Mouse (Mus musculus) macrophage (primary cell): Measurements from ENCODE around the gene Dirc2. TPM values are rescaled to one million over a fixed set of nuclear protein-coding genes. Genes with fewer than 3 reads are reported as not detected.

Source experiments
- H3K27ac ChIP-seq: fragments of 350-480 bp; formaldehyde crosslinking; 2 replicates; pipeline ENCODE4 v1.9.0; 2021
- H3K36me3 ChIP-seq: fragments of 350-480 bp; formaldehyde crosslinking; 2 replicates; pipeline ENCODE4 v1.9.0; 2021; ENCODE audit errors: inconsistent target
- H3K4me3 ChIP-seq: fragments of 350-480 bp; formaldehyde crosslinking; 2 replicates; pipeline ENCODE4 v1.9.0; 2021; ENCODE audit errors: inconsistent target
- H3K79me2 ChIP-seq: fragments of 350-480 bp; formaldehyde crosslinking; 2 replicates; pipeline ENCODE4 v1.9.0; 2021; ENCODE audit errors: inconsistent target
- WGBS: methylation state at CpG from one replicate; pipeline ENCODE4 v1.1.7; 2026; ENCODE audit warnings: inconsistent platforms; ENCODE audit not compliant: missing documents; 5-methylcytosine and 5-hydroxymethylcytosine counted together
- polyA plus RNA-seq: library from polyadenylated mRNA; stranded (reverse); fragments of 250-400 nt; gene quantifications from 3 replicates; pipeline ENCODE4 v1.2.4, GENCODE M21; 2018; ENCODE audit warnings: inconsistent platforms
- total RNA-seq, 78 experiments: library from RNA; depleted of rRNA; stranded (reverse); fragments of 250-400 nt; gene quantifications; 1 replicate in 9 of 78; 2 replicates in 24 of 78; 3 replicates in 43 of 78; 4 replicates in 2 of 78; pipeline ENCODE4 v1.2.4; 2018; ENCODE audit warnings: inconsistent platforms in 56 of 78

Gene Dirc2
- 100 to 1,000 TPM in 3 of 26 experiments, 10 to 100 TPM in 22, 1 to 10 TPM in 1; 8.6 to 175 (median 20.3) TPM for total RNA-seq (2018; cell fraction: chromatin; rRNA removed)
- total RNA-seq (2018; cell fraction: cytosol; rRNA removed): 10 to 100 TPM; 12.9 to 82.1 (median 19.5) TPM
- 100 to 1,000 TPM in 2 of 26 experiments, 10 to 100 TPM in 24; 13.6 to 136 (median 36.1) TPM for total RNA-seq (2018; cell fraction: nucleus; rRNA removed)
- 7.3 to 17.8 TPM (median 13.7 TPM) in 3 replicates for polyA plus RNA-seq

DNA sequence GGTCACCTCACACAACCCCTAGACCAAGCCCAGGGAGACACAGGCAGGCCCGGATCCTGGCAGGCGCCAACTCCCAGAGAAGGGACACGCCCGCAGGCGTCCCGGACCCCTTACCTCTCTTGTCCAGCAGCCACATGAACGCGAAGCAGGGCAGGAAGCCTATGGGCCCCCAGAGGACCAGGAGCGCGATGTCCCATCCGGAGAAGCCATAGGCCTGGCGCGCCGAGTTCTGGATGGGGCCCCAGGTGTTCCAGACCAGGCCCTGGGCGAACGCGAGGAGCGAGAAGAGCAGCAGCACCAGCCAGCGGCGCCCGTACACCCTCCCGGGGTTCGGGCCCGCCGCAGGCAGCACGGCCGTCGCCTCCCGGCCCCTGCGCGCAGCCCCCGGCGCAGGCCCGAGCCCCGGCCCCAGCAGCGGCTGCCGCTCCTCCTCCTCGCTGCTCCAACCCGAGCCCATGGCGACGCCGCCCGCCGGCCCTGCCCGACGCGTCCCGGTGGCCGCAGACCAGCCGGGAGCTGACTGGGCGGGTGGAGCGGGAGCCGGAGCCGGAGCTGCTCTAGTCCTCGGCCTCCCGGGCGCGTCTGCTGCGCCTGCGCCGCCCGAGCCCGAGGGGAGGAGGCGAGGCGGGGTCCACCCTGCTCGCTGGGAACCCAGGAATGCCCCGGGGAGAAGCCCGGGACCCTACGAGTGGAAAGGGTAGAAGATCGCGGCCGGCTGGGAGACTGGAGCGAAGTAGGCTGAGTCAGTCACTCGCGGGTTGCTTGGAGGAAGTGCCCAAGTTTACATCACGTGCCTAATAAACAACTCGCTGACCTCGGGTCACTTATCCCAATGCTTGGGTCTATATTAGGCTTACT is at the start of gene Dirc2:
Gene Dirc2, minus strand, starts transcription at position 572 of the 858 bp plus-strand sequence.
- Histone ChIP-seq H3K79me2 (peaks cover 67% of the 10 kb centered on the region), H3K4me3 (peak within 1 kb of the TSS; percentile 74)
- under 1% methylated on average over 67 of the region's 78 CpGs for WGBS

DNA sequence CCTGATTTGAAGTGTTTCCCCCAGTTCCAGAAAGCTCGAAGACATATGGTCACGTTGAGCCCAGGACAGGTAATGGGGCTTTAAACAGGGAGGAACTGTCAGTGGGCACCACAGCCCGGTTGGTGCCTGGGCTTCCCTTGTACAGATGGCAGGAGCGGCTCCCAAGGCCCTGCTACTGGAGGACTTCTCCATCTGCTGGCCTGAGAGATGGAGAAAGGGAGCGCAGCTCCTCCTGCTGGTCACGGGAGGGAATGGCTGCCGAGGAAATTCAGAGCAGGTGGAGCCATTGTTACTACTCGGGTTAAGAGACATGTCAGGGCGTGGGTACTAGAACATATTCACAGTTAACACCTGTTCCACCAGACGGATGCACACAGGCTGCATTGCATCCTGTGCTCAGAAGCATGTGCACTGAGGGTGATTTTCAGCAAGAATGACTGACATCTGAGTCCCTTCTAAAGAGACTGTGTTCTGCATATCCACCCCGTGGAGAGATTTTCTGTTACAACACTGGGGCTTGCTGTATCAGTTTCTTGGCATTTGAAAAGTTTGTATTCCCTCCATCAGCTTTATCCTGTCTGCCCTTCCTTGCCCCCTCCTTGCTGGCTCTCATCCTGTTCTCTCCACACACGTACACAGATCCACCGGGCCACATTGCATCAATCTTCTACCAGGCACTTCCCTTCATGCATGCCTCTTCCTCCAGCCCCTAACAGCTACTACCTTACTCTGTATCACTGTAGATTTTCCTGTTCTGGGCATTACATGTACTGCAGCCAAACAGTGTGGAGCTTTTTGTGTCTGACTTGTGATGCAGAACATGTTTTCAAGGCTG is 48.3 kb upstream of the Dirc2 start:
- Histone ChIP-seq H3K36me3 (no peaks in the 10 kb centered on the region), H3K27ac (no peak overlapping the region), H3K4me3 (no peak overlapping the region), H3K79me2 (no peaks in the 10 kb centered on the region)
- WGBS: 22% methylated on average over 13 of the region's 13 CpGs

More for the DNA sequence above, at the start of gene Dirc2:
- peak within 1 kb of the TSS; percentile 76 for H3K27ac ChIP-seq
- no peaks in the 10 kb centered on the region for H3K36me3 ChIP-seq

GRCm38 (mm10) chr16:35813119-35813518 is 44.0 kb upstream of the Dirc2 start:
- Histone ChIP-seq H3K4me3 (no peak overlapping the region), H3K79me2 (no peaks in the 10 kb centered on the region), H3K27ac (no peak overlapping the region), H3K36me3 (no peaks in the 10 kb centered on the region)
- 100% methylated on average over 3 of the region's 3 CpGs for WGBS

- Histone ChIP-seq H3K27ac (no peak overlapping the region), H3K36me3 (no peaks in the 10 kb centered on the region), H3K79me2 (no peaks in the 10 kb centered on the region), H3K4me3 (no peak overlapping the region)
- 95% methylated on average over 2 of the region's 2 CpGs for WGBS
Observed at GRCm38 (mm10) chr16:35808838-35809237, 39.7 kb upstream of the Dirc2 start.

DNA sequence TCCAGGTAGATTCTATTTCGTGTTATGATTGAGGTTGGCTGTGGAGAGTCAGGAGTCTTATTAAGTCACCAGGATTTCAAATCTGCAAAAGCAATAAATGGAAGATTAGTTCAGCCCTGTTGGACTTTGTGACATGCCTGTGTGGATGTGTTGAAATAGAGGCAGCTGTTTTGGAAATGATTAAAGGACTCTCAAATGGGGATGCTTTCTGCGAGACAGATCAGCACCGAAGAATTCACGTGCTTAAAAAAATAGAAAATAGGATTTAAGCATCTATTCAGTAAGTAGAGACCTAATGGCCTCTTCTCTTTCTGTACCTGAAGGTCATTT is 38.5 kb upstream of the Dirc2 start:
- Histone ChIP-seq H3K79me2 (no peaks in the 10 kb centered on the region), H3K36me3 (no peaks in the 10 kb centered on the region), H3K4me3 (no peak overlapping the region), H3K27ac (no peak overlapping the region)
- WGBS: 96% methylated on average over 4 of the region's 4 CpGs

DNA sequence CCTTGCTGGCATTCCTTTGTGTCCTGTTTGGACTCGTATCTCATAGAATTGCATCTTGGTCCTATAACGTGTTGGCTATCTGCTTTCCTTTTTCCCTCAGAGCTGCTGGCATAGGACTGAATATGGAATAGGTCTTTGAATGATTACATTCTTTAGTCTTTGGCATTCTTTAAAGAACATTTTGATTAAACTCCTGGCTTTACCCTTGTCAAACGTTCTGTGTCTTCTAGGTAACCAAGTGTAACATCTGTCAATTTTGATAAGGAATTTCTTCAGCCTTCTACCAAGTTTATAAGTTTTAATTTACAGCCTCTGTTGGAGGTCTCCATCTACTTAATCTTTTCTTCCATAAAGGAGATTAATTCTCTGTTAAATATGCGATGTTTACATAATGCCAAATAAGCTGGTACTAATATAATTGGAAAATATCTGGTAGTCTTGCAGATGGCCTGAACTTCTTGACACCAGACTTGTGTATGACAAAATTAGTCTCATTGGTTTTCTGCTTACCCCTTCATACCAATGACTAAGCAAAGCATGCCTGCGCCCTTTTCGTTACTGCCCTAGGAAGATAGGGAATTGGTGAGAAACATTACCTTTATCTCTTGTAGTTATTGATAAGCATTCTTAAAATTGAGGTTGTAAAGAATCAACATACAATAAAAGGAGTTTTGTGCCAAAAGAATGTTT is 38.0 kb upstream of the Dirc2 start:
- Histone ChIP-seq H3K4me3 (no peak overlapping the region), H3K36me3 (no peaks in the 10 kb centered on the region), H3K79me2 (no peaks in the 10 kb centered on the region), H3K27ac (no peak overlapping the region)
- WGBS: 97% methylated on average over 6 of the region's 6 CpGs

DNA sequence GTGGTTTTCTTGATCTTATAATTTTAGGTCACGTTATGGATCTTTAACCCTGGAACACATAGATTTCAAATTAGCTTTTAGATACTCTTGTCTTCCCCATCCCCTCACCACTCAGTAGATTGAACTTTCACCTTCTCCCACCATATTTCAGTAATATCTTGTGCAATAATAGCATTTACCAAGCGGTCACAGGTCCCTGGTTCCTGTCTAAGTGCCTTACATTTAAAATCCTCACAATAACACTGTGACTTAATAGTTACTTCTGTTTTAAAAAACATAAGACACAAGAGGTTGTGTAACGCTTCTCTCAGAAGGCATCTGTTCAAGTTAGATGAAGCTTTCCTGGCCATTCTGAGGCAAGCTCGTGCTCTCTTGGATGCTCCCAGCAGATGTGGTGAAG is 34.6 kb upstream of the Dirc2 start:
- H3K4me3 ChIP-seq: no peak overlapping the region
- H3K27ac ChIP-seq: no peak overlapping the region
- no peaks in the 10 kb centered on the region for H3K79me2 ChIP-seq
- WGBS: 73% methylated on average over 4 of the region's 4 CpGs
- no peaks in the 10 kb centered on the region for H3K36me3 ChIP-seq

DNA sequence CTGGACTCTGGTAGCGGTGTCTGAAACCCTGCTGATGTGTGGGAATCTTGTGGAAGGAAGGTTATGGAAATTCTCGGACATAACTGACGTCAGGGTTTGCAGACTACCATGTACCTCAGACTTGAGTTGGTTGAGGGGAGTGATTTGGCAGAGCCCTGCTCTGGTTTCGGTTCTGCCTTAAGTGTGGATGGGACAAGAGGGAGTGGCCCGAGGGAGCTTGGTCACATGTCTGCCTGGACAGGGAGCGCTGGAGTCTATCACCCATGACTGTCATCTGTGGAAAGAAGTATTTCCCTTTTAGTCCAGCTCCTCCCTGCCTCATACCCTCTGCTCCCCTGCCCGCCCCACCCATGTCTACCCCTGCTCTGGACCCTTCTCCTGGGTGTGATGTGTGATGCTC is 33.0 kb upstream of the Dirc2 start:
- no peak overlapping the region for H3K27ac ChIP-seq
- no peaks in the 10 kb centered on the region for H3K79me2 ChIP-seq
- 73% methylated on average over 7 of the region's 7 CpGs for WGBS
- no peak overlapping the region for H3K4me3 ChIP-seq
- no peaks in the 10 kb centered on the region for H3K36me3 ChIP-seq

GRCm38 (mm10) chr16:35791962-35792521 is 22.9 kb upstream of the Dirc2 start:
- Histone ChIP-seq H3K27ac (no peak overlapping the region), H3K4me3 (no peak overlapping the region), H3K36me3 (0 out of 2 replicates have a peak, but pooled peaks cover 6% of the 10 kb centered on the region), H3K79me2 (no peaks in the 10 kb centered on the region)
- WGBS: 94% methylated on average over 6 of the region's 6 CpGs

DNA sequence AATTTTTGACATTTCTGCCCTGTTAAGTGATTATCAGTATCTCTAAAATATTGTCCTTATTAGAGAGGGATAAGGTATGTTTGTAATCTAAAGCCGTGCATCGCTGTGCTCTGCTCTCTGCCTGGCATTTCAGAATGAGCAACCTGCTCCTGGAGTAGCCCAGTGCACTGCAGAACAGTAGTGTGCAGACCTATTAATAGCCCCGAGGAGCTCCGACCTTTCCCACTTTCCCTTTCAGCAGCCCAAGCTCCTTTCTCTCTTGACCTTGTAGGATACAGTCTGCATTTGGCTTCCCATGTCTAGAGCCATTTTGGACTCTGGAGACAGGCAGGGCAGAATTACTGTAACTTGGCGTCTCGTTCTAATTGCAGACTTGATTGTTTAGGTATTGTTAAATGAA is 19.2 kb upstream of the Dirc2 start:
- Histone ChIP-seq H3K36me3 (0 out of 2 replicates have a peak, but pooled peaks cover 6% of the 10 kb centered on the region), H3K79me2 (no peaks in the 10 kb centered on the region), H3K4me3 (no peak overlapping the region), H3K27ac (no peak overlapping the region)
- 96% methylated on average over 6 of the region's 6 CpGs for WGBS

DNA sequence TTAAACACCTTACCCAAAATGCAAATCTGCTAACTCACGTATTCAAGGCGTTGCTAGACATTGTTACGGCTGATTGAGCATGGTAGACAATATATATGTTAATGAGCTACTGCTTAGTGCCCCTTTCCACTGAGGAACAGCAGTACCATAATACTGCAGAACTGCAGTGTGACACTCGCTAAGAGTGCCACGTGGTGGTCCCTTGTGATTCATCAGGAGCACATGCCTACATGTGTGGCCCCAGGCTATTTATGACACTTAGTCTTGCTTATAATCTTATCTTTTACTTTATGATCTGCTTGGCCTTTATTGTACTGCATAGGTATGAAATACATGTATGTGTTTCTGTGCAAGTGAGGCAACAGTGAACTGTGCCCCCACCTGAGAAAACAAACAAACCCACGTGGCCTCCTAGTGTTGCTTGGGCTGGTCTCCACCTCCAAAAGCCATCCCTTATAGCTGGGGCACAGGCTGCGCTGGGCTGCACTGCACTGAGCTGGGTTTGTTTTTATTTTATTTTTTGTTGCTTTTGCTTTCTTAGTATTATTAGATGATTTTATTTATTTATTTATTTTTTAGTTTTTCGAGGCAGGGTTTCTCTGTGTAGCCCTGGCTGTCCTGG is 18.5 kb upstream of the Dirc2 start:
- H3K36me3 ChIP-seq: 0 out of 2 replicates have a peak, but pooled peaks cover 6% of the 10 kb centered on the region
- no peak overlapping the region for H3K4me3 ChIP-seq
- no peak overlapping the region for H3K27ac ChIP-seq
- 92% methylated on average over 8 of the region's 8 CpGs for WGBS
- H3K79me2 ChIP-seq: no peaks in the 10 kb centered on the region

DNA sequence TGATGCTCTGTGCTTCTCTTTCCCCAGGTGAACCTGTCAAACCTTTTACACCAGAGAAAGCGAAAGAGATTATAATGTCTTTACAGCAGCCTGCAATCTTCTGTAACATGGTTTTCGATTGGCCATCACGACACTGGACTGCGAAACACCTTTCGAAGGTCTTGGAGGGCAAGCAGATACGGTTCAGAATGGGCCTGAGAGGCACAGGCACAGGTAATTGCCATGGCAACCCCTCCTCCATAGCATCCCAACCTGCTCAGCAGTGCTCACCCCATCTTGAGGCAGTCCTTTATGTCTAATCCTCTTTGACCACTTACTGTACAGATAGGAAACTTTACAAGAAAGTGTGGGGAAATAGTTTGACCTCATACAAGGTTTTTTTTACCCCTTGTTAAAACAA is 18.0 kb upstream of the Dirc2 start:
- H3K27ac ChIP-seq: no peak overlapping the region
- H3K36me3 ChIP-seq: 0 out of 2 replicates have a peak, but pooled peaks cover 6% of the 10 kb centered on the region
- no peaks in the 10 kb centered on the region for H3K79me2 ChIP-seq
- H3K4me3 ChIP-seq: no peak overlapping the region
- 91% methylated on average over 6 of the region's 6 CpGs for WGBS

DNA sequence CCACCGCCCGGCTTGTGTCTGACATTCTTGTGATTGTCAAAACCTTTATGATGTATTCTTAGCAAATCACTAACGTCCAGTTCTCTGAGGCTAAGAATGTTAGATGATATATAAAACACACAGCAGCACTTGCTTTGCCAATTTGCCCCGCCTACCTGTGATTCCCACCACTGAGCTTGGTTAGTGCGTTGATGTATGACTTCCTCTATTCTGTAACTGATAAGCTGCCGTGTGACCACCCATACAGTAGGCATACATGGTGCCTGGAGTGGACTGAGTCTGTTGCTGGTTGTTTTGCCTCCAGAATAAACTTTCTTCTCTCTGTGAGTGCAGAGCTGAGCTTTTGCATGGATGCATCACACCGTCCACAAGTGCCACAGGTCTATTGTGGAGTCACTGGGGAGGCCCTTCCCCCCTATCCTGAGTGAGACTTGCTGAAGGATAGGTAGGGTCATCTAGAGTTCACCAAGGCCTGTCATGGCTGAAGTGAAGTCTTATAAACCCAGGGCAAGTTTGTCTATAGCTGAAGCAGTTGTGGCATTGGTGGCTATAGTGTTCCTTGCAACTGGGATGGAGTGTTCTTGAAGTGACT is 15.1 kb upstream of the Dirc2 start:
- Histone ChIP-seq H3K36me3 (0 out of 2 replicates have a peak, but pooled peaks cover 6% of the 10 kb centered on the region), H3K79me2 (no peaks in the 10 kb centered on the region), H3K27ac (no peak overlapping the region), H3K4me3 (no peak overlapping the region)
- WGBS: 57% methylated on average over 7 of the region's 7 CpGs
